Mouse (Mus musculus) C2C12 (cell line): ENCODE results near the gene Caps2.
"Not testable (repeated sequence)": the region's sequence is repeated elsewhere in the genome, so short reads cannot be mapped to it uniquely, and the experiment has no call there.

Experiments
- CTCF ChIP-seq: IDR thresholded peaks from one replicate; pipeline ENCODE4 v1.5.1; 2011; ENCODE audit not compliant: control insufficient read depth, insufficient read depth, insufficient read length
- MYOD1 ChIP-seq: IDR thresholded peaks from one replicate; pipeline ENCODE4 v1.6.1; 2011; ENCODE audit warnings: low read depth; ENCODE audit not compliant: control insufficient read depth, insufficient read length

GRCm38 (mm10) chr10:112229091-112229843, 65.8 kb downstream of the Caps2 start:
- not testable (repeated sequence) for TF ChIP-seq CTCF, MYOD1
